Mouse (Mus musculus): ENCODE measurements around the gene Pml.

Gene Pml

GRCm38 (mm10) chr9:58242696-58243095, 6.9 kb downstream of the Pml start:
- intact Hi-C loops (cut with DNase I), result no loop called here

GRCm38 (mm10) chr9:58241780-58242485, 7.7 kb downstream of the Pml start:
- intact Hi-C loops (cut with DNase I), result no loop called here

- intact Hi-C loops (cut with DNase I), result no loop called here
Measured at GRCm38 (mm10) chr9:58234502-58235015, 15.0 kb downstream of the Pml start.

GRCm38 (mm10) chr9:58232374-58232773, 17.2 kb downstream of the Pml start:
- intact Hi-C loops (cut with DNase I), result no loop called here

DNA sequence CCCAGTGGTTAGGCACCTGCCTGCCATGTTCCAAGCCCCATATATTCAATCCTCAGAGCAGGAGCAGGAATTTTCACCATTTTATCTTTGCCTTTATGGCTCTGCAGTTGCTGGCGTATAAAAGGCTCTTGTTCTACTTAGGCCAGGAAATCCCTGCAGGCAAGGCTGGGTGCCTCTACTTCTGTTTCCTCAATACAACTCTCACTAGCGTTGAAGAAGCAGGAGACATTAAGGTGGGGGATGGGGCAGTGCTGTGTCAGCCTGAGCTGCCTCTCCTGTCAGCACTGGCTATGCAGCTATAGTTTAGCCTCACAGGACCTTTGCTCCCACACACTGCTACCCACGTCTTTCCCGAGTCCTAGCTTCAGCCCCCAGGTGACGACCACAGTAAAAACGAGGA, 17.8 kb downstream of the Pml start:
- intact Hi-C loops (cut with DNase I), result no loop called here

DNA sequence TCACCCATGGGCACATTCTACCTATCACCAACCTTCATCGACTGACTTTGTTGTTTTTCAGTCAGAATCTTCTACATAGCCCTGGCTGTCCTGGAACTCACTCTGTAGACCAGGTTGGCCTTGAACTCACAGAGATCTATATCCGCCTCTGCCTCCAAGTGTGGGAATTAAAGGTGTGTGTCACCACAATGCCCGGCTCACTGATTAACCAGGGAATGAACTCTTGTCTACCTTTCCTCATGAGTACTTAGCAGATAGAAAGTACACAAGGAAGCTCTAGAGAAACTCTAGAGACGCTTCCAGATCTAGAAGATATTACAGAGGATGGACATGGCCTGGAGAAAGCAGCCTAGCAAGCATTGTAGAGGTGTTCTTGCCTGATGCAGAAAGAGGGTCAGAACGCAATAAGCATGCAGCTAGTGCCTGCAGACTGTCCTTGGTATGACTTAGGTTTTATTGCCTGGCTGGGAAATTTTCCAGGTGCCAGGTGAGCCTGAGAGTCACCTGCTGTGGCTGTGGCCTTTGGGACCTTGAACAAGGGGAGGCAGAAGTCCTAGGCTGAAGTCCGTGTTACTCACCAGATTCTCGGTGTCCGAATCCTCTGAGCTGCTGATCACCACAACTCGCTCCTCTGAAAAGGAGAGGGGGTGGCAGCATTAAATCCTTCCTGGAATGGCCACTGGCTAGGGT, 20.7 kb downstream of the Pml start:
- intact Hi-C loops (cut with DNase I), result loop anchor here (5.0 kb wide), 2 partner anchors 38 to 53 kb away; no protein-coding TSS in a partner anchor

GRCm38 (mm10) chr9:58225915-58226913, 23.4 kb downstream of the Pml start:
- intact Hi-C loops (cut with DNase I), result loop anchor here (5.0 kb wide), 2 partner anchors 41 to 56 kb away; no protein-coding TSS in a partner anchor

- intact Hi-C loops (cut with DNase I), result loop anchor here (1.0 kb wide), 1 partner anchor 23 kb away; no protein-coding TSS in a partner anchor
Measured at GRCm38 (mm10) chr9:58224356-58224755, 25.2 kb downstream of the Pml start.

DNA sequence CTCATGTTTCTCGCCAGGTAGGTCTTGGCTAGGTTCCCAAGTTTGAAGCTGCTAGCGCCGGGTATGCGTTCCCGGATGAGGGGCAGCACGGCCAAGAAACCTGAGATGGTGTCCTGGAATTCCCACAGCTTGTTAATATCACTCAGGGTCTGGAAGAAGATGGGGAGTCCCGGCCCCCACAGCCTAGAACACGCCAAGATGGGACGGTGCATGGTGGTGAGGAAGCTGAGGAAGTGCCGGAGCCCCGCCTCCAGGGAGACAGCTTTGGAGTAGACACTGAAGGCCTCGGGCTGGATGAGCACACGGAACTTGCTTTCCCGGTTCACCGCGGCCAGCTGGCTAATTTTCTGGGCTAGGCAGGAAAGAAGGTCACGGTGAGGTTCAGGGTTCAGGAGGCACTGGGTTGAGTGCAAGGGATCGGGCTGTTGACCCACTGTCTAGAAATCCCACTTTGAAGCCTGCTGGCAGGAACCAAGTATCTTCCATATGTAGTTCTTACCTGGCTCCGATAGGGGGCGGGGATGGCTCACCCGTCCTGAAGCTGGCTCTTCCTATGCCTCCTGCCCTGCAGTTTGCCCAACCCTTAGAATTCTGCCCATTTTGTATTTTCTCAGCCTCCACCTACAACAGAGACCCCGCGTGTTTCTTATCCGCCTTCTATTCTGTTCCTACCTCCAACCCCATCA, 29.2 kb downstream of the Pml start:
- intact Hi-C loops (cut with DNase I), result no loop called here

DNA sequence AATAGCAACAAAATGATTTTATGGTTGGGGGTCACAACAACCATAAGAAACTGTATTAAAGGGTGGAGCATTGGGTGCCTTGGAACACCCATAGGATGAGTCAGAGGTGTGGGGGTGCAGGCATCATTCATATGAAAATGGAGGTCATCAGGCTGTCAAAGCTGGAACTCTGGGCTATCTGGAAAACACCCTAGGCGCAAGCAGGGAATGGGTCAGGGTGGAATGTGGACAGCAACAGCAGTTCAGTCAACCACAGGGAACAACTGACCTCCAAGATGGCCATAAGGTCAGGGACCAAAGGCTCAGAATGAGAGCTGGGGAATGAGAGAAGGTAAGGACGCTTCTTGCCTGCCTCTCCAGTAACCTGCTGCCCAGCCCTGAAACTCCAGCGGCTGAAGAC, 31.0 kb downstream of the Pml start:
- intact Hi-C loops (cut with DNase I), result loop anchor here (10.0 kb wide), 1 partner anchor 274 kb away; the partner anchor contains the start of gene Sema7a

DNA sequence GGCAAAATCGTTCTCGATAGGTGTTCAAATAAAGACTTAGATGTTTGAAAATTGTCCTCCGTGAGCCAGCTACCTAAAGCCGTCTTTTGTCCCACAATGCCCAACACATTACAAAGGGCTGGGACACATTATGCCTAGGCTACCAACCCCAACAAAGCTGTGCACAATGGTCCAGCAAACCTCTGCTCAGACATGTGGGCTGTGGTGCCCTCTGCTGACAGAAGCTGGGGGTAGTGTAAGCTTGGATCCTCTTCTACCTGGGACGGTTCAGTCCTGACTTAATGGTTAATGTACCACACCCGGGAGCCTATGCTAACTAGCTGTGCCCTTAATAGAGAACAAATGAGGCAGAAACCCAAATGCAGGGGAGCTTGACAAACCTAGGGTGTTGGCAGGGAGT, 33.2 kb downstream of the Pml start:
- intact Hi-C loops (cut with DNase I), result loop anchor here (10.0 kb wide), 1 partner anchor 272 kb away; the partner anchor contains the start of gene Sema7a

- intact Hi-C loops (cut with DNase I), result loop anchor here (10.0 kb wide), 1 partner anchor 270 kb away; the partner anchor contains the start of gene Sema7a
Measured at GRCm38 (mm10) chr9:58214519-58215180, 34.9 kb downstream of the Pml start.

DNA sequence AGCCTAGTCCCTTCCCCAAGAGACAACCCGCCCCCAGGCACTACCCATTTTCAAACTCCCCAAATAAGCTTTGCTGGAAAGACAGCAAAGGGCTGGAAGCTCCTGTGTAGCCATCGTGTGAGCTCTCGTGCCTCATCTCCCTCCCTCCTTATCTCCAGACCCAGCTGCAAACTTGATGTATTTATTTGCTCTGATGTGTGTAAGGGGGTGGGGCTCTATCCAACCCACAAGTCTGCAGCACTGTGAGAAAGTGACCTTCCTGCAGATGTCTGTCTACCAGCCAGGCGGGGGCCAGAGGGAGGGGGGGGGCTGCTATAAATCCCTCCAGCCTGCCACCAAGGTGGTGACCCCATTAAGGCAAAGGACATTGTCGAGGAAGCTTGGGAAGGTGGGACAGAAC, 35.7 kb downstream of the Pml start:
- intact Hi-C loops (cut with DNase I), result loop anchor here (10.0 kb wide), 1 partner anchor 269 kb away; the partner anchor contains the start of gene Sema7a

DNA sequence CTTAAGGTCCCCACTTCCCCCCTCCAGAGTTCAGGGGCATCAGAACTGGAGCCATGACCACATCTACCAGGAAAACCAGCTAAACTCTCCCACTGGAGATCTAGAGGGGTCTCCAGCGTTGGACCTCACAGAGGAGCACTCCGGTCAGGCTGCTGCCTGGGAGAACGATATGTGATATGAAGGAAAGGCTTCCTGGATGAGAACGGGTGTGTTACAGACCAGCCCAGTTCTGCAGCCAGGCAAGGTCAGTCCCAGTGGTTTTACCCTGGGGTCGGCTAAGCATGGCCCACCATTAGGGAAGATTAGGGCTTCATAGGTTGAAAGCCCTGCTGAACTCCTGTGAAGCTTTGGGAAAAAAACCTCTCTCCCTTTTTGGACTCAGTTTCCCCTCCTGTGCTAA, 36.2 kb downstream of the Pml start:
- intact Hi-C loops (cut with DNase I), result loop anchor here (10.0 kb wide), 1 partner anchor 269 kb away; the partner anchor contains the start of gene Sema7a

DNA sequence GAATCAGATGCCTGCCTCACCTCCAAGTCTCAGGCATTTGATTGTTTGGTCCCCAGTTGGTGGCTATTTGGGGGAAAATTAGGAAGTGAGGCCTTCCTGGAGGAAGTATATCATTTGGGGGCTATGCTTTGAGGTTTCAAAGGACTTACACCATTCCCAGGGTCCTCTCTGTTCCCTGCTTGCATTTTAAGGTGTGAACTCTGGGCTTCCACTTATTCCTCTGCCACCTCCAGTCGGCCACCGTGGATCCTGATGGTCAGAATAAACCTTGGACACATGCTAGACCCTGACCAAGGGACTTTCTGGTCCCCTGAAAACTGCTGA, 39.3 kb downstream of the Pml start:
- intact Hi-C loops (cut with DNase I), result loop anchor here (10.0 kb wide), 1 partner anchor 265 kb away; the partner anchor contains the start of gene Sema7a

DNA sequence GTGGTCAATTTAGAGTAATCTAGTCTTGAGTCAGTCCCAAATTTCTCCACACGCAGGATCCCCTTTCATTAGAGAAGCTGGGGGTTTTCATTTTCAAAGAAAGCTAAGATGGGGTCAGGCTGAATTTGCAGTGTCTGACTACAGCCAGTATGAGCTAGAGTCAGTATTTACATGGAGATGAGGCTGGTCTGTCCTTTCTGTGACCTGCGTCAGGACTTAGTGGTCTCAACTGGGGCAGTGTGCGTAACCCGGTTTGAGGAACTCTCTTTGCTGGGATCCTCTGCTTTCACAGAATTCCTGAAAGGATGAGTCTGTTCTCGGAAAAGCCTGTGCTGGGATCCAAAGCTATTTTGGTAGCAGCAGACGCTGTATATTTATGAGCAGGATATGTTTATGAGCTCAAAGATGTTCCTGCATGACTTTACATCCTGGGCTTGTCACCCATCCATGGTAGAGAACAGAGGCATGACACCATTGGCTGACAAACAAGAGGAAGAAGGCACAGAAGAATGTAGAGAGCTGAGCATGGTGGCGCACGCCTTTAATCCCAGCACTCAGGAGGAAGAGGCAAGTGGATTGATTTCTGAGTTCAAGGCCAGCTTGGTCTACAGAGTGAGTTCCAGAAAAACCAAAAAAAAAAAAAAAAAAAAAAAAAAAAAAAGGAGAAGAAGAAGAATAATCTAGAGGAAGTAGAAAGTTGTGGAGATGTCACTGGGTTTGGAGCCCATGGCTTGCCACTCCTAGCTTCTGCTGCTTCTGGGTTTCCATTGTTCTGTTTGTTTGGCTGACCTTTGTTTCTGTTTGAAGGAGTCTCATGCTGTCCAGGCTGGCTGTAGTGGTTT, 39.9 kb downstream of the Pml start:
- intact Hi-C loops (cut with DNase I), result loop anchor here (10.0 kb wide), 1 partner anchor 265 kb away; the partner anchor contains the start of gene Sema7a

- intact Hi-C loops (cut with DNase I), result no loop called here
Measured at GRCm38 (mm10) chr9:58206013-58206412, 43.6 kb downstream of the Pml start.

DNA sequence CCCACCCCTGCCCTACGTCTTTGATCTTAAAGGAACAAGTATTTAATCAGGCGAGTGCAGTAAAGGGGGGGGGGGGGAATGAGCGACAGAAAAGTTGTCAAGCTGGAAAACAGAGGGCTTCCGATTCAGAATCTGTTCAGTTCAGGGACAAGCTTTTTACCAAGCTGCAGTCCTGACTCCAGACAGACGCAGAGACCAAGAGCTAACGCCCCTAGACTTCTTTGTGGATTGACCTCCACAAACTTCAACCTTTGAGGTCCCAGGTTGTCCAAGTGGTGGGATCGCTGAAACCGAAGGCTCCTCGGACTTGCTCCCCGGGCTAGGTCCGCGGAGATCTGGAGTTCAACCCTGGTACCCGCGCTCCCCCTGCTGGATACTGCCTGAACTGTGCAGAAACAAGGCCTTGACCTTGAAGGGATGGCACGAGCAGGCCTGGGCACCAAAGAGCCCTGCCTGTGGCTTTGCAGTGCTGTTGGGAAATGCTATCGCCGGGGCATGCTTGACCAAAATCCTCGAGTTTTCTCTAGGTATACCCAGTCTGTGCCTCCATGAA, 45.1 kb downstream of the Pml start:
- intact Hi-C loops (cut with DNase I), result no loop called here
